In the genomic region with DNA sequence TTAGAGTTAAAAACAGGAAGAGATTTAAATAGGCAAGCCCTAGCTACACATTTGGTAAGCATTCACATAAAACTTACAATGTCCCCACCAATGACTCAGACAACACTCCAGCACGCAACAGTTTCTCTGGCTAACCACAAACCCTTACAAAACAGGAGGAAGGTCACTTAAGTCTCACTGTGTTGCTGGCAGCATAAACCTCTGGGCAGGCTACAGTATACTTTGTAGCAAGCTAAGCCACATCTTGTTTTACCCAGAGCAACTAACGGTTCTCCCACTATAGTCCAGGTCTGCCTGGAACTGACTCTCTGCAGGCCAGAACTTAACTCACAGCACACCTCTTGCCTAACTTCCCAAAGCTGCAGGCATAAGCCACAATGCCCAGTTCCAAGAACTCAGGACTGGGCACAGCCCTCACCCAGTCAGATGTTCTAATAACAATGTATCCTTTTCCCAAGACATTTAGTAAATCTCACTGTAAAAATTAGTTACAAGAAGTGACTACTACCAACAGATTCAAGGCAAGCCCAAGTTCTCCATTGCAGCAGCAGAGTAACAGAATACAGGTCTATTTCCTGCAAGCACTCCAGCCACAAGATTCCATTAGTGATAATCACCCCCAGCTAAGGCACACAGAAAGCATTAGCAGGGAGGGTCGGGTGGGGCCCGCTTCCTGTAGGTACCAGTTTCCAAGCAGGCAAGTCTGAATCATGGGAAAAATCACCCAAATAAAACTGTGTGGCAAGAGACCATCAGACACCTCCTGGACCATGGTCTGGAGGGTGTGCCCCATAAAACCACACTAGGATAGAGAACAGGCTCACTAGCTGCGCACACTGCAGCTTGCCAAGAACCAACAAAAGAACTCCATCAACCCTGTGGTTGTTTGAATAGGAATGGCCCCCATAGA, we compare ENCODE assay signal across 11 mouse cellular contexts. TPM values are rescaled to one million over a fixed set of nuclear protein-coding genes. Genes with fewer than 3 reads are reported as not detected.
DNase-seq lines count a peak whose midpoint lies in the region; ATAC-seq and TF ChIP-seq lines count a peak whose summit lies in the region.
"Had no signal": no experiment of that assay in that cellular context is flagged by ENCODE, and none has a peak within 500 bp of the region (broad histone marks: within the 10 kb centered on the region; RNA-seq: fewer than 3 reads in every experiment).

No protein-coding gene starts in this region.

- no peaks in the 10 kb centered on the region for H3K27me3 ChIP-seq in heart, postnatal 0 days (ENCODE audit: control insufficient read depth, insufficient read depth, low read length)
- H3K27me3 ChIP-seq in G1E (ENCODE audit: insufficient read depth, low read length), result no peaks in the 10 kb centered on the region
- H3K27me3 ChIP-seq in forebrain, embryonic 11.5 days (ENCODE audit: control insufficient read depth, insufficient read depth, low read length), result no peaks in the 10 kb centered on the region
- H3K27me3 ChIP-seq in forebrain, embryonic 14.5 days (replicated peaks; ENCODE audit: control insufficient read depth, insufficient read depth, low read length), result no peaks in the 10 kb centered on the region

- ATAC-seq in heart, postnatal 0 days (ENCODE audit: insufficient read depth, low read depth), result no peak
- peak; percentile 42 for ATAC-seq in G1E (ENCODE audit: extremely low read depth, insufficient number of reproducible peaks, low FRiP score, poor library complexity, severe bottlenecking)
- peak; percentile 84 for ATAC-seq in megakaryocyte, adult 5-6 weeks (ENCODE audit: poor library complexity, severe bottlenecking)
- ATAC-seq in forebrain, embryonic 11.5 days (replicated peaks; ENCODE audit: low FRiP score), result no peak
- no peak for ATAC-seq in forebrain, embryonic 14.5 days

- H3K4me2 ChIP-seq in heart, postnatal 0 days (ENCODE audit: low read depth, low read length), result no peak overlapping the region
- no peak overlapping the region for H3K4me2 ChIP-seq in forebrain, embryonic 11.5 days (ENCODE audit: low read depth, low read length, severe bottlenecking)
- H3K4me2 ChIP-seq in forebrain, embryonic 14.5 days (ENCODE audit: low read length), result no peak overlapping the region

- intact Hi-C loops in heart, postnatal 25 days (cut with DNase I), result no loop called here

- WGBS in heart, postnatal 0 days, result 63% methylated on average over 5 of the region's 5 CpGs
- WGBS in forebrain, embryonic 11.5 days, result 91% methylated on average over 5 of the region's 5 CpGs
- 79% methylated on average over 5 of the region's 5 CpGs for WGBS in forebrain, embryonic 14.5 days

- no peaks in the 10 kb centered on the region for H3K9me3 ChIP-seq in heart, postnatal 0 days (replicated peaks; ENCODE audit: control insufficient read depth, low read length)
- H3K9me3 ChIP-seq in G1E (replicated peaks), result no peaks in the 10 kb centered on the region
- no peaks in the 10 kb centered on the region for H3K9me3 ChIP-seq in forebrain, embryonic 11.5 days (ENCODE audit: control insufficient read depth, low read length)
- H3K9me3 ChIP-seq in forebrain, embryonic 14.5 days (replicated peaks; ENCODE audit: control insufficient read depth, low read length), result no peaks in the 10 kb centered on the region

- no peak overlapping the region for H3K9ac ChIP-seq in heart, postnatal 0 days (replicated peaks; ENCODE audit: low read depth, low read length)
- H3K9ac ChIP-seq in forebrain, embryonic 11.5 days (ENCODE audit: low read length), result no peak overlapping the region
- no peak overlapping the region for H3K9ac ChIP-seq in forebrain, embryonic 14.5 days (ENCODE audit: low read length)

- H3K27ac ChIP-seq in heart, postnatal 0 days (ENCODE audit: low read depth), result peak overlapping the region; percentile 44
- no peak overlapping the region for H3K27ac ChIP-seq in forebrain, embryonic 11.5 days (ENCODE audit: low read depth, low read length)
- no peak overlapping the region for H3K27ac ChIP-seq in forebrain, embryonic 14.5 days (ENCODE audit: low read depth, low read length)

- peaks cover 6% of the 10 kb centered on the region for H3K36me3 ChIP-seq in heart, postnatal 0 days (replicated peaks; ENCODE audit: control insufficient read depth, insufficient read depth, low read length)
- peaks cover 90% of the 10 kb centered on the region for H3K36me3 ChIP-seq in G1E (replicated peaks)
- H3K36me3 ChIP-seq in forebrain, embryonic 11.5 days (ENCODE audit: control insufficient read depth, insufficient read depth, low read length), result no peaks in the 10 kb centered on the region
- no peaks in the 10 kb centered on the region for H3K36me3 ChIP-seq in forebrain, embryonic 14.5 days (ENCODE audit: control insufficient read depth, insufficient read depth, low read length)

- no peak for DNase-seq in heart, postnatal 0 days (ENCODE audit: low spot score)
- no peak for DNase-seq in heart, postnatal 25 days (ENCODE audit: low spot score)
- DNase-seq in G1E (ENCODE audit: low spot score), result no peak
- DNase-seq in fibroblast of lung, adult 2 months (ENCODE audit: low read depth), result peak; percentile 87
- DNase-seq in forebrain, embryonic 11.5 days (ENCODE audit: low spot score), result no peak
- no peak for DNase-seq in layer of hippocampus, postnatal 10 days (ENCODE audit: low spot score in 2 of 2)
- DNase-seq in forebrain, embryonic 14.5 days (ENCODE audit: low spot score), result no peak
- DNase-seq: layer of hippocampus, postnatal 36 days; midbrain, embryonic 14.5 days; right cerebral cortex, postnatal 14 days had no signal

- H3K4me1 ChIP-seq in heart, postnatal 0 days (ENCODE audit: control insufficient read depth, insufficient read depth), result peaks cover 67% of the 10 kb centered on the region
- peaks cover 90% of the 10 kb centered on the region for H3K4me1 ChIP-seq in G1E (ENCODE audit: insufficient read depth, low read depth, low read length)
- H3K4me1 ChIP-seq in forebrain, embryonic 11.5 days (replicated peaks; ENCODE audit: control insufficient read depth, insufficient read depth, low read length), result peaks cover 5% of the 10 kb centered on the region; the same call in 1 of the 2 replicates
- H3K4me1 ChIP-seq in forebrain, embryonic 14.5 days (ENCODE audit: control insufficient read depth, insufficient read depth, low read length), result peaks cover 13% of the 10 kb centered on the region

- TF ChIP-seq CTCF in heart, postnatal 0 days (IDR thresholded peaks at IDR 0.05; ENCODE audit: low read depth), result no peak
- no peak for TF ChIP-seq CTCF in G1E (IDR thresholded peaks at IDR 0.05; ENCODE audit: low read depth, low read length)

- no peak for TF ChIP-seq EP300 in heart, postnatal 0 days (IDR thresholded peaks at IDR 0.05; ENCODE audit: low read depth)

- no peak overlapping the region for H3K4me3 ChIP-seq in heart, postnatal 0 days (ENCODE audit: low read depth, low read length)
- peak overlapping the region; percentile 7; the same call in 1 of the 2 replicates for H3K4me3 ChIP-seq in G1E (ENCODE audit: low read depth, low read length)
- H3K4me3 ChIP-seq in forebrain, embryonic 11.5 days (ENCODE audit: low read depth, low read length), result no peak overlapping the region
- H3K4me3 ChIP-seq in forebrain, embryonic 14.5 days (ENCODE audit: low read depth, low read length), result no peak overlapping the region

RNA-seq across cellular contexts. Expression of a gene that starts 7.6 kb away (rescaled TPM):
- total RNA-seq in heart, postnatal 0 days (2014; rRNA removed; ENCODE audit: low replicate concordance), result 62.9 and 68.3 TPM in 2 replicates
- polyA plus RNA-seq in heart, postnatal 0 days (2015; fragmentation: Nextera tagmentation; extraction: Ambion mirVana), result 22.6 and 26.7 TPM in 2 replicates
- 10 to 100 TPM; 67.1 to 78.4 TPM for total RNA-seq in heart, postnatal 25 days (2021)
- total RNA-seq in G1E (2014; fragmentation: Nextera tagmentation) (156 and 158 TPM in 2 replicates), G1E (2017) (83.2 and 92.9 TPM in 2 replicates)
- polyA plus RNA-seq in G1E (2012), result 90.5 and 96.2 TPM in 2 replicates
- 143 and 146 TPM in 2 replicates for total RNA-seq in megakaryocyte, adult 5-6 weeks (2015)
- total RNA-seq in megakaryocyte, adult 5-6 weeks (2017), result 105 and 124 TPM in 2 replicates
- polyA plus RNA-seq in forebrain, embryonic 11.5 days (2014; fragmentation: Nextera tagmentation; extraction: Ambion mirVana), result 50.0 and 51.1 TPM in 2 replicates
- total RNA-seq in layer of hippocampus, postnatal 10 days (2021), result 10 to 100 TPM; 45.8 to 51.1 TPM
- polyA plus RNA-seq in forebrain, embryonic 14.5 days (2014; fragmentation: Nextera tagmentation; extraction: Ambion mirVana), result 20.6 and 20.8 TPM in 2 replicates

Comparison
In these comparisons a context has a peak if more than half of its experiments do, and no peak if none do; other contexts are left out.
1. ATAC-seq: peak in G1E (single experiment) and megakaryocyte, adult 5-6 weeks (single experiment); none in heart, postnatal 0 days (single experiment), forebrain, embryonic 11.5 days (single experiment) and forebrain, embryonic 14.5 days (single experiment).